Mouse (Mus musculus): ENCODE data around the gene Gm17428.

The Gm17428 gene

DNA sequence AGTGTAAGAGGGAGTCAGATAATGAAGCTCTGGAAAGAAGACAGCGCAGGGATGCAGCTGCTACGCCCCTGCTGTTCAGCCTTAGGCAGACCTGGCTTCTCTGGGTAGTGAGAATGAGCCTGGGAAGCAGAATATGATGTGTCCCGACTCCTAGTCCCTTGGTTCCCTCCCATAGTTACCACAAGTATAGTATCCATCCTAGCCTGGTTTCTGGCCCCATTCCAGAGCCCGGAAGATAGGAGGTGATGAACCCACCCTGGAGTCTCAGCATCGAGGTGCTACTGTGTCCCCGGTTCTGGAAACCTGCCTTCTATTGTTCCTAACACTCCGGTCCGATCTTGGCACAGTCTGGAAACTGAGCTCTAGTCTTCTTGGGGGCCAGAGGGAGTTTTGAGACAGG is 31.7 kb downstream of the Gm17428 start:
- no peak for DNase-seq (ENCODE audit: low read depth, low spot score)

DNA sequence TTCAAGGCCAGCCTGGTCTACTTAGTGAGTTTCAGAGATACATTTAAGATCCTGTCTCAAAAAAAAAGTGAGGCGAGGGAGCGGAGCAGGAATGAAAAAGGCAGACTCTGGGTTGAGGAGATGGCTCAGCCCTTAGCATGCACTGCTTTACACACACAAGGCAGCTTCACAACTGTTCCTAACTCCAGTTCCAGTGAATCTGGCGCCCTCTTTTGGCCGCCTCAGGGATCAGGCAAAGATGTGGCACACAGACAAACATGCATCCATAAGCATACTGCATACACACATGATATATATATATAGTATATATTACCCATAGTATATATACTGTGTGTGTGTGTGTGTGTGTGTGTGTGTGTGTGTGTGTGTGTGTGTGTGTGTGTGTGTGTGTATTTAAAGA is 34.4 kb downstream of the Gm17428 start:
- peak; percentile 65 for DNase-seq (ENCODE audit: low read depth, low spot score)

DNA sequence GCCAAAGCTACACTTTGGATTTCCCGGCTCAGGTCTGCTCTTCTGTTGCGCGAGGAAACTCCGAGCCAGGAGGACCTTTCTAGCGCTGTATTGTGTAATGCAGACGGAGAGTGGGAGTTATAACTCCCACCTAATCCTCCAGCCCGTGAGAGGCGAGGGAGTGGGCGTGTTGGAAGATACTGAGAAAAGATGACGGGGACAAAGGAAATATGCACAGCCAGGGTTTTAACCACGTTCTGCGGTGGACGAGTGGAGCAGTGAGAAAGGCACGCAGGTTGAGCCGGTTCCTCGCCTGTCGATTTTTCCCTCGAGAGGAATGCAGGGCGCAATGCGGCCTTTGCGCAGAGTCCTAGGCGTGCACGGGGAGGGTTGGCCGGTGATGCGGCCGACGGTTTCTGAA is 37.9 kb downstream of the Gm17428 start:
- DNase-seq (ENCODE audit: low read depth, low spot score): no peak

DNA sequence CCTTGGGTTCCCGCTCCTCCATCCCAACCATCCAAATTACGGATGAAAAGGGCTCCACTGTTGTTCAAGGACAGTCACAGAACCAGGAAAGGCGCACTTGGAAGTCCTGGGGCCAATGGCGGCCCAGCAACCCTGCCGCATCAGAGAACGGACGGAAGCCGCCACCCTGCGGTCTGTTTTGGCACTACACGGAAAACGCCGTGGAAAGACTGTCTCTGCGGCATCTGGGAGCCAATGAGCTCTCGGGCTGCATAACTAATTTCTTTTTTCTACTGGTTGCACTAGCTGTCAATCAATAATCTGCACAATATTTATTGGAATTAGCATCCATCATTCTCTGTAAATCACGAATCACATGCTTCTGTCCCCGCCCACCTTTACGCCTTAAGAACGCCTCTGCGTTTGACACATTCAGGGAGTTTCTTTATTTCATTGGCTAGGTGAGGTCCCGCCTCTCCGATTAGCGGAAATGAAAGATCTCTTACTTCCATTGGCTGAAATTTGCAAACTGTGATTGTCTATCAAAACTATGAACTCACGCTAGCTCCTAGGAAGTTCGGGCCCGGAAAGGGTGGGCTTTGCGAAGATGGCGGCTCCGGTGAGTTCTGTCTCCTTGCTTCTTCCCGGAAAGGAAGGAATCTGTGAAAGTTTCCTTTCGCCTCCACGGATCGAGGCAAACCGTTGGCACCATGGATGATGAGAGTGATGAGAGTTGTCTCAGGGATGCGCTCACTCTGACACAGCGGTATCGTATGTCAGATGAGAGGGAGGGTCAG is 38.4 kb downstream of the Gm17428 start, which contains the start of gene Ngdn:
Gene Ngdn (plus strand): TSS at position 464 of the 776 bp plus-strand sequence.
- peak; percentile 99 for DNase-seq (ENCODE audit: low read depth, low spot score)

DNA sequence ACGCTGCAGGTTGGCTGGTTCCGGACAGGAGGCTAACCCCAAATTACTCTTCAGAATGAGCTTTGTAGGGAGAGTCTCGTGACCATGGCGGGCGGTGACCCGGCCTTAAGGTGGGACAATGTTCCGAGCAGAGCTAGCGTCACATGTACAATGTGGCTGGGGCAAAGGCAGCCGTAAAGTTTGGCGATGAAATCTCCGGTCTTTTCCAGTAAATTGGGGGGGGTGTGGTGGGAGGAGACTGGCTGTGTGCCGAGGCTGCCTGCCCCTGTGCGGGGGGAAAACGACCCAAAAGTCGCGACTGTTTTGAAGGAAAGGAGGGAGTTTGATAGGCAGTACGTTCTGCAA is 39.0 kb downstream of the Gm17428 start:
- no peak for DNase-seq (ENCODE audit: low read depth, low spot score)

DNA sequence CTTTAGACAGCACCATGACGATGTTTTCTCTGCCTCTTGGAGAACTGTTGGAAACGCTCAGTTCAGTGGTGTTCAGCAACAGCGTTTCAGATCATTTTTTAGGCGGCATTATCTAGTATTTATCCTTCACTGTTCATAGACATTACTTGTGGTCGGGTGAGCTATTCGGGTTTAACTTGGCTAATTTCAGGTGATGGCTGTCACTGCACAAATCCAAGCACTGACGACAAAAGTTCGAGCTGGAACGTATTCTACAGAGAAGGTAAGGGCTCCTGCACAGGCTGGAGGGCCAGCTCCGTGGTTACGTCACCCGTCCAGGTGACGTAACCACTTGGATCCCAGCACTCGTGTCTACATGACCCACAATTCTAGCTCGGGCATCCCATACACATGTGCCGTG is 40.1 kb downstream of the Gm17428 start:
- no peak for DNase-seq (ENCODE audit: low read depth, low spot score)

DNA sequence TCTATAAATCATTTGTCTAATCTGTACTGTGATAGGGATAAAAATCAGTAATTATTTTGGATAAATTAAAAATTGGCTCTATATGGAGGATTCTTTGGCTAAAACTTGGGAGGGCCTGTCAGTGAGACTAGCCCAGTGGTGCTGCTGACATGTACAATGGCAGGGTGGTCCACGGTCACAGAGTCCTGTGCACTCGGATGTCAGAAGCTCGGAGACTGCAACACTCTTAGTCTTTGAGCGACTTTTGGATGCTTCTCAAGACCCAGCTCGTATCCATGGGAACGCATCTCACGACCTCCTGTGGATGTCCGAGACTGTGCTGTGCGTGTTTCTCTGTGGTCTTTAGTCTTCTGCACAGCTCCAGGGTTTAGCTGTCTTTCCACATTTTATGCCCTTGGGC is 43.7 kb downstream of the Gm17428 start:
- DNase-seq (ENCODE audit: low read depth, low spot score): no peak

DNA sequence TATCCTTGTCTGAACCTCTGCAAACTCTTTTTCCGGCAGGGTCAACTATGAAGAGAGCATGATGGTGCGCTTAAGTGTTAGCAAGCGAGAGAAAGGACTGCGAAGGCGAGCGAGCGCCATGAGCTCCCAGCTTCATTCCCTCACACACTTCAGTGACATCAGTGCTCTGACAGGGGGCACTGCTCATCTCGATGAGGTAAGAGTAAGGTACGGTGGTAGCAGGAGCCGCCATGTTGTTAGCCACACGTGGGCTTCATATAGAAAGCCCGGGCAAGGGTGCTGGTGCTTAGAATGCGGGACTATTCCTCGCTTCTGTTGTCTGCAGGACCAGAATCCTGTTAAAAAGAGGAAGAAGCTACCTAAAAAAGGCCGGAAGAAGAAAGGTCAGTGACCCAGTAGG is 46.3 kb downstream of the Gm17428 start:
- DNase-seq (ENCODE audit: low read depth, low spot score): no peak

DNA sequence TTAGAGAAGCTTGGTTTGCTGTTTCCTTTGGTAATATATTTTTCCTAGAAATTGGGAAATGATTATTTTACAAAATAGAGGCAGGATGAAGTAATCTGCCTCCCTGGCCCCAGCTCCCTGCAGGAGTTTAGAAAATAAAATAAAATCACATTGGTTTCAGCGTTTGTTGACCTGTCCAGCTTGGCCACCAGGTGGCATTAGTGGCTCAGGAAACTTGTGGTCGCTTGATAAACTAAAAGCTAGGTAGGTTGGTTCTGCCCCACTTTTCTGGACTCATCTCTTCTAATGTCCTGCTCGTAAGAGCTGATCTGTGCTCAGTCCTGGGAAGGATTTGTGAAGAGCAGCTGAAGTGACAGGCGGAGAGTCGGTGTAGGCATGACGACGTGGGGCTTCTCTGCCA is 47.5 kb downstream of the Gm17428 start:
- DNase-seq (ENCODE audit: low read depth, low spot score): peak; percentile 69

DNA sequence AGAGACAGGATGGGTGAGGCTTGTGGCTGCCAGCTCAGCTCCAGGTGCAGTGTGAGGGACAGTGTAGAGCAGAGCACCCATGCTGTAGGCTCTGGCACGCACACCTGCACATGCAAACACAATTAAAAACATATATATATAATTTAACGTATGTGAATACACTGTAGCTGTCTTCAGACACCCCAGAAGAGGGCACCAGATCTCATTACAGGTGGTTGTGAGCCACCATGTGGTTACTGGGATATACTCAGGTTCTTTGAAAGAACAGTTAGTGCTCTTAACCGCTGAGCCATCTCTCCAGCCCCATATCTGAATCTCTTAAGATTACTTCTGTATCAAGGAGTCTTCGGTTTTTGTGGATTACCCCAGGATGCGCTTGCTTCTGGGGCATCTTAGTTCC is 48.8 kb downstream of the Gm17428 start:
- no peak for DNase-seq (ENCODE audit: low read depth, low spot score)
